Mouse (Mus musculus) liver, embryonic 13.5 days (tissue): ENCODE measurements around the gene Smim5. TPM values are rescaled to one million over a fixed set of nuclear protein-coding genes. Genes with fewer than 3 reads are reported as not detected.
"Not testable (repeated sequence)": the region's sequence is repeated elsewhere in the genome, so short reads cannot be mapped to it uniquely, and the experiment has no call there.

Source experiments
- ATAC-seq: fragments of 200-750 bp; cut with Nextera tagmentation; 2 replicates; pipeline ENCODE4 v1.8.0; 2017; ENCODE audit warnings: low read depth, mild to moderate bottlenecking, moderate number of reproducible peaks, moderate library complexity
- DNase-seq: peaks from one replicate; pipeline ENCODE4 v3.0.0; 2022
- H3K27ac ChIP-seq: fragments of 300-500 bp; sonication (generic); 2 replicates; pipeline ENCODE4 v1.5.1; 2015; ENCODE audit warnings: moderate library complexity, mild to moderate bottlenecking, inconsistent platforms
- H3K27me3 ChIP-seq: fragments of 300-500 bp; sonication (generic); 2 replicates; pipeline ENCODE4 v1.6.1; 2015; ENCODE audit warnings: mild to moderate bottlenecking, inconsistent platforms
- H3K36me3 ChIP-seq: fragments of 300-500 bp; sonication (generic); 2 replicates; pipeline ENCODE4 v1.6.1; 2015; ENCODE audit warnings: mild to moderate bottlenecking, inconsistent platforms
- H3K4me1 ChIP-seq: fragments of 300-500 bp; sonication (generic); replicated peaks from 2 replicates; pipeline ENCODE4 v1.6.1; 2015; ENCODE audit warnings: inconsistent platforms
- H3K4me2 ChIP-seq: fragments of 300-500 bp; sonication (generic); 2 replicates; pipeline ENCODE4 v1.6.1; 2015; ENCODE audit warnings: inconsistent platforms, mild to moderate bottlenecking, moderate library complexity
- H3K4me3 ChIP-seq: fragments of 300-500 bp; sonication (generic); replicated peaks from 2 replicates; pipeline ENCODE4 v1.5.1; 2015; ENCODE audit warnings: mild to moderate bottlenecking, inconsistent platforms
- H3K9ac ChIP-seq: fragments of 300-500 bp; sonication (generic); 2 replicates; pipeline ENCODE4 v1.6.1; 2015; ENCODE audit warnings: mild to moderate bottlenecking, inconsistent platforms
- H3K9me3 ChIP-seq: fragments of 300-500 bp; sonication (generic); replicated peaks from 2 replicates; pipeline ENCODE4 v1.6.1; 2016; ENCODE audit warnings: inconsistent platforms
- WGBS: fragments of 180-500 bp; shearing (Covaris S2); methylation state at CpG from one replicate; pipeline ENCODE4 v1.1.7; 2015; ENCODE audit not compliant: insufficient replicate concordance; 5-methylcytosine and 5-hydroxymethylcytosine counted together
- polyA plus RNA-seq: library from polyadenylated mRNA; unstranded; fragments of >200 nt; fragmentation: Nextera tagmentation; extraction: Ambion mirVana; gene quantifications from 2 replicates; pipeline ENCODE4 v1.2.1, GENCODE M21; 2015

The Smim5 gene
- 39.0 and 42.3 TPM in 2 replicates for polyA plus RNA-seq

GRCm38 (mm10) chr11:115899486-115900266 is at the start of gene Smim5:
Gene Smim5 (plus strand): TSS chr11:115899966.
- Histone ChIP-seq H3K36me3 (peaks cover 48% of the 10 kb centered on the region), H3K27ac (peak within 1 kb of the TSS; percentile 99), H3K27me3 (no peaks in the 10 kb centered on the region), H3K9me3 (no peaks in the 10 kb centered on the region), H3K4me2 (peak within 1 kb of the TSS; percentile 91), H3K4me1 (peaks cover 77% of the 10 kb centered on the region), H3K9ac (peak within 1 kb of the TSS; percentile 85), H3K4me3 (peak within 1 kb of the TSS; percentile 66)
- no peak for DNase-seq
- 18% methylated on average over 16 of the region's 16 CpGs for WGBS
- peak; percentile 33 for ATAC-seq

GRCm38 (mm10) chr11:115854674-115855073 is 45.1 kb upstream of the Smim5 start:
- Histone ChIP-seq H3K27ac (no peak overlapping the region), H3K9me3 (no peaks in the 10 kb centered on the region), H3K4me1 (peaks cover 17% of the 10 kb centered on the region), H3K9ac (no peak overlapping the region), H3K4me2 (no peak overlapping the region), H3K36me3 (peaks cover 59% of the 10 kb centered on the region), H3K27me3 (peaks cover 42% of the 10 kb centered on the region), H3K4me3 (no peak overlapping the region)
- no peak for ATAC-seq
- WGBS, result 87% methylated on average over 6 of the region's 6 CpGs
- no peak for DNase-seq

GRCm38 (mm10) chr11:115857146-115857545 is 42.6 kb upstream of the Smim5 start:
- not testable (repeated sequence) for H3K4me2 ChIP-seq, H3K4me3 ChIP-seq, H3K9me3 ChIP-seq, H3K27ac ChIP-seq, DNase-seq, ATAC-seq, H3K9ac ChIP-seq
- H3K27me3 ChIP-seq, result peaks cover 66% of the 10 kb centered on the region
- peaks cover 34% of the 10 kb centered on the region for H3K36me3 ChIP-seq
- H3K4me1 ChIP-seq, result peaks cover 22% of the 10 kb centered on the region
- 78% methylated on average over 4 of the region's 4 CpGs for WGBS

- no peak overlapping the region for H3K9ac ChIP-seq
- no peak for DNase-seq
- no peak overlapping the region for H3K27ac ChIP-seq
- H3K27me3 ChIP-seq, result peaks cover 72% of the 10 kb centered on the region
- WGBS, result 58% methylated on average over 13 of the region's 13 CpGs
- peak overlapping the region; percentile 50; the same call in 1 of the 2 replicates for H3K4me3 ChIP-seq
- H3K9me3 ChIP-seq, result no peaks in the 10 kb centered on the region
- peaks cover 26% of the 10 kb centered on the region for H3K36me3 ChIP-seq
- H3K4me2 ChIP-seq, result no peak overlapping the region
- peaks cover 22% of the 10 kb centered on the region for H3K4me1 ChIP-seq
- ATAC-seq, result no peak
Observed at GRCm38 (mm10) chr11:115857936-115858335, 41.8 kb upstream of the Smim5 start.

- Histone ChIP-seq H3K9me3 (no peaks in the 10 kb centered on the region), H3K36me3 (peaks cover 22% of the 10 kb centered on the region), H3K27me3 (peaks cover 72% of the 10 kb centered on the region), H3K27ac (no peak within 1 kb of the TSS), H3K4me3 (peak within 1 kb of the TSS; percentile 50), H3K4me1 (peaks cover 22% of the 10 kb centered on the region), H3K9ac (peak within 1 kb of the TSS; percentile 49; the same call in 1 of the 2 replicates), H3K4me2 (peak within 1 kb of the TSS; percentile 67)
- DNase-seq (no peak), ATAC-seq (no peak)
- 13% methylated on average over 27 of the region's 27 CpGs for WGBS
Observed at GRCm38 (mm10) chr11:115858354-115858753, 41.4 kb upstream of the Smim5 start, which contains the start of gene Myo15b. Gene Myo15b (plus strand): TSS chr11:115858406.

- Histone ChIP-seq H3K9me3 (no peaks in the 10 kb centered on the region), H3K4me3 (peak overlapping the region; percentile 50), H3K36me3 (peaks cover 12% of the 10 kb centered on the region; the same call in 1 of the 2 replicates), H3K4me1 (peaks cover 22% of the 10 kb centered on the region), H3K9ac (peak overlapping the region; percentile 49), H3K27ac (no peak overlapping the region), H3K27me3 (peaks cover 72% of the 10 kb centered on the region), H3K4me2 (peak overlapping the region; percentile 67)
- 2% methylated on average over 75 of the region's 75 CpGs for WGBS
- DNase-seq (peak; percentile 75), ATAC-seq (peak; percentile 83)
Observed at GRCm38 (mm10) chr11:115859143-115859945, 40.4 kb upstream of the Smim5 start.

- ATAC-seq (no peak), DNase-seq (no peak)
- Histone ChIP-seq H3K9ac (no peak overlapping the region), H3K4me2 (no peak overlapping the region), H3K9me3 (no peaks in the 10 kb centered on the region), H3K4me1 (peaks cover 12% of the 10 kb centered on the region), H3K36me3 (no peaks in the 10 kb centered on the region), H3K27me3 (peaks cover 44% of the 10 kb centered on the region), H3K4me3 (no peak overlapping the region), H3K27ac (no peak overlapping the region)
- 69% methylated on average over 8 of the region's 8 CpGs for WGBS
Observed at GRCm38 (mm10) chr11:115863895-115864294, 35.9 kb upstream of the Smim5 start.

GRCm38 (mm10) chr11:115869393-115869792 is 30.4 kb upstream of the Smim5 start:
- 42% methylated on average over 8 of the region's 8 CpGs for WGBS
- peak overlapping the region; percentile 6; the same call in 1 of the 2 replicates for H3K27ac ChIP-seq
- peaks cover 5% of the 10 kb centered on the region; the same call in 1 of the 2 replicates for H3K27me3 ChIP-seq
- peaks cover 23% of the 10 kb centered on the region for H3K4me1 ChIP-seq
- no peak overlapping the region for H3K4me3 ChIP-seq
- no peaks in the 10 kb centered on the region for H3K36me3 ChIP-seq
- H3K9ac ChIP-seq, result no peak overlapping the region
- peak; percentile 42 for DNase-seq
- H3K9me3 ChIP-seq, result no peaks in the 10 kb centered on the region
- ATAC-seq, result peak; percentile 44
- peak overlapping the region; percentile 18; the same call in 1 of the 2 replicates for H3K4me2 ChIP-seq

- no peak overlapping the region for H3K4me2 ChIP-seq
- DNase-seq, result no peak
- H3K9ac ChIP-seq, result no peak overlapping the region
- H3K4me3 ChIP-seq, result no peak overlapping the region
- H3K36me3 ChIP-seq, result no peaks in the 10 kb centered on the region
- no peak overlapping the region for H3K27ac ChIP-seq
- peaks cover 33% of the 10 kb centered on the region for H3K4me1 ChIP-seq
- WGBS, result 71% methylated on average over 4 of the region's 4 CpGs
- no peaks in the 10 kb centered on the region for H3K9me3 ChIP-seq
- H3K27me3 ChIP-seq, result no peaks in the 10 kb centered on the region
- ATAC-seq, result peak; percentile 49
Observed at GRCm38 (mm10) chr11:115872437-115872836, 27.3 kb upstream of the Smim5 start.

GRCm38 (mm10) chr11:115875935-115876334 is 23.8 kb upstream of the Smim5 start:
- Histone ChIP-seq H3K36me3 (no peaks in the 10 kb centered on the region), H3K4me1 (peaks cover 22% of the 10 kb centered on the region), H3K9me3 (no peaks in the 10 kb centered on the region), H3K9ac (no peak overlapping the region), H3K27ac (no peak overlapping the region), H3K4me3 (no peak overlapping the region), H3K4me2 (no peak overlapping the region), H3K27me3 (no peaks in the 10 kb centered on the region)
- no peak for DNase-seq
- WGBS, result 83% methylated on average over 3 of the region's 3 CpGs
- no peak for ATAC-seq

GRCm38 (mm10) chr11:115876438-115876837 is 23.3 kb upstream of the Smim5 start:
- DNase-seq (no peak), ATAC-seq (no peak)
- H3K27ac ChIP-seq, result no peak overlapping the region
- peaks cover 22% of the 10 kb centered on the region for H3K4me1 ChIP-seq
- H3K4me2 ChIP-seq, result no peak overlapping the region
- H3K36me3 ChIP-seq, result no peaks in the 10 kb centered on the region
- no peak overlapping the region for H3K4me3 ChIP-seq
- WGBS, result 68% methylated on average over 5 of the region's 5 CpGs
- no peak overlapping the region for H3K9ac ChIP-seq
- no peaks in the 10 kb centered on the region for H3K9me3 ChIP-seq
- no peaks in the 10 kb centered on the region for H3K27me3 ChIP-seq
